Mouse (Mus musculus) liver, postnatal 0 days (tissue): ENCODE data around the gene Tfb1m.

Experiments
- CTCF ChIP-seq: sonication (generic); IDR thresholded peaks from 2 replicates; pipeline ENCODE4 v1.5.1; 2016; ENCODE audit warnings: antibody characterized with exemption, low read depth
- EP300 ChIP-seq: IDR thresholded peaks from 2 replicates; pipeline ENCODE4 v1.6.1; 2016; ENCODE audit warnings: antibody characterized with exemption, low read depth, mild to moderate bottlenecking

- TF ChIP-seq CTCF, result no peak
- no peak for TF ChIP-seq EP300
Observed at GRCm38 (mm10) chr17:3514316-3514715, 43.3 kb downstream of the Tfb1m start.
